In the genomic region with DNA sequence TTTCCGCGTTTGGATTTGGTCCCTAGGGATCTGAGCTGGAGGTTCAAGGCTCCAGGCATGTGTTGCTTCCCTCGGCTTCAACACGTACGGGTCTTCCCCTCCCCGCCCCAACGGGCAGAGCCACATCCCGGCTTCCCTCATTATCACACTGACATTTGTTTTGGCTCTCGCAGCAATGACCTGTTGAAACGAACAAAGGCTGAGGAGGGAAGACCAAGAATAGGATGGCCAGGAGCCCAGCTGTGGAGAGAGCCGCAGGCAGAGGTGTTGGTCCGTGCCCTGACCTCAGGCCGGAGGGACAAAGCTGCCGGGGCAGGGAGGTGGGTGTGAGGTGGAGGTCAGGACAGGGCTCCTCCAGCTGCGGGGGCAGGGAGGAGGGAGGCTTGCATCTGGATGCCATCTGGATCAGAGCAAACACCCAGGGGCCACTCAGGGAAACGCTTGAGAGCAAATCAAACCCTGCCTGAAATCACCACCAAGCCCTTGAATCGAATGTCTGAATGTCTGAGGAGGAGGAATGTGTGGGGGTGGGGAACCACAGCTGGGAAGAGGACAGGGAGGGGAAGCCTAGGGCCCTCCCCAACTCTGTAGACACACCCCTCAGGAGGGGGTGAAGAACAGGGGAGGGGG, we compare ENCODE assay signal across 9 mouse cellular contexts.
DNase-seq lines count a peak whose midpoint lies in the region; ATAC-seq lines count a peak whose summit lies in the region.
"Had no signal": no experiment of that assay in that cellular context is flagged by ENCODE, and none has a peak within 500 bp of the region (broad histone marks: within the 10 kb centered on the region; RNA-seq: fewer than 3 reads in every experiment).

No protein-coding gene starts in this region.

- peak; percentile 24 for DNase-seq in Muller cell, postnatal 12 days (ENCODE audit: inconsistent ontology term)
- no peak for DNase-seq in intestine, embryonic 14.5 days (ENCODE audit: low spot score)
- DNase-seq in liver, embryonic 13.5 days, result no peak
- no peak for DNase-seq in urinary bladder, postnatal 36 days (ENCODE audit: low spot score in 2 of 2)
- no peak for DNase-seq in T-cell, adult 2 months (ENCODE audit: low spot score)
- DNase-seq in ovary, postnatal 10 days (ENCODE audit: low spot score), result no peak

- 0 out of 2 replicates have a peak, but pooled peaks have one; percentile 64 for ATAC-seq in embryonic facial prominence, embryonic 12.5 days (ENCODE audit: insufficient number of reproducible peaks, insufficient read depth, low FRiP score, low TSS enrichment)
- no peak for ATAC-seq in intestine, embryonic 14.5 days (replicated peaks; ENCODE audit: low FRiP score, low TSS enrichment, low read depth)
- no peak; the same call in 1 of the 2 replicates for ATAC-seq in liver, embryonic 13.5 days (ENCODE audit: low read depth)
- 0 out of 2 replicates have a peak, but pooled peaks have one; percentile 17 for ATAC-seq in stomach, embryonic 16.5 days (ENCODE audit: insufficient read depth, low FRiP score)

- WGBS in embryonic facial prominence, embryonic 12.5 days, result 1% methylated on average over 17 of the region's 17 CpGs
- 15% methylated on average over 17 of the region's 17 CpGs for WGBS in intestine, embryonic 14.5 days
- 12% methylated on average over 17 of the region's 17 CpGs for WGBS in liver, embryonic 13.5 days (ENCODE audit: insufficient replicate concordance)
- 15% methylated on average over 17 of the region's 17 CpGs for WGBS in stomach, embryonic 16.5 days

- H3K27me3 ChIP-seq in embryonic facial prominence, embryonic 12.5 days, result no peaks in the 10 kb centered on the region
- no peaks in the 10 kb centered on the region for H3K27me3 ChIP-seq in intestine, embryonic 14.5 days (replicated peaks; ENCODE audit: control insufficient read depth, insufficient read depth, low read length)
- peaks cover 13% of the 10 kb centered on the region for H3K27me3 ChIP-seq in liver, embryonic 13.5 days
- H3K27me3 ChIP-seq in stomach, embryonic 16.5 days (ENCODE audit: control insufficient read depth, insufficient read depth, low read length), result no peaks in the 10 kb centered on the region

- peak overlapping the region; percentile 77 for H3K27ac ChIP-seq in embryonic facial prominence, embryonic 12.5 days
- H3K27ac ChIP-seq in intestine, embryonic 14.5 days (ENCODE audit: low read depth), result peak overlapping the region; percentile 7; the same call in 1 of the 2 replicates
- H3K27ac ChIP-seq in liver, embryonic 13.5 days, result no peak overlapping the region
- H3K27ac ChIP-seq in stomach, embryonic 16.5 days (ENCODE audit: low read length), result no peak overlapping the region

- no peak overlapping the region for H3K9ac ChIP-seq in embryonic facial prominence, embryonic 12.5 days
- no peak overlapping the region for H3K9ac ChIP-seq in intestine, embryonic 14.5 days (ENCODE audit: low read length)
- no peak overlapping the region for H3K9ac ChIP-seq in liver, embryonic 13.5 days
- 0 out of 2 replicates have a peak overlapping the region, but pooled peaks have one; percentile 41 for H3K9ac ChIP-seq in stomach, embryonic 16.5 days (ENCODE audit: low read length)

- H3K4me1 ChIP-seq in embryonic facial prominence, embryonic 12.5 days, result peaks cover 39% of the 10 kb centered on the region
- H3K4me1 ChIP-seq in intestine, embryonic 14.5 days (replicated peaks; ENCODE audit: control insufficient read depth, insufficient read depth, low read length), result peaks cover 12% of the 10 kb centered on the region
- H3K4me1 ChIP-seq in liver, embryonic 13.5 days (replicated peaks), result peaks cover 16% of the 10 kb centered on the region; the same call in 1 of the 2 replicates
- H3K4me1 ChIP-seq in stomach, embryonic 16.5 days (ENCODE audit: control insufficient read depth, insufficient read depth, low read length), result peaks cover 10% of the 10 kb centered on the region

- peak overlapping the region; percentile 26 for H3K4me2 ChIP-seq in embryonic facial prominence, embryonic 12.5 days (replicated peaks)
- no peak overlapping the region for H3K4me2 ChIP-seq in intestine, embryonic 14.5 days (ENCODE audit: low read length)
- 0 out of 2 replicates have a peak overlapping the region, but pooled peaks have one; percentile 9 for H3K4me2 ChIP-seq in liver, embryonic 13.5 days
- peak overlapping the region; percentile 2; the same call in 1 of the 2 replicates for H3K4me2 ChIP-seq in stomach, embryonic 16.5 days (ENCODE audit: low read depth, low read length)

- no peaks in the 10 kb centered on the region for H3K36me3 ChIP-seq in embryonic facial prominence, embryonic 12.5 days
- no peaks in the 10 kb centered on the region for H3K36me3 ChIP-seq in intestine, embryonic 14.5 days (ENCODE audit: control insufficient read depth, insufficient read depth, low read length)
- H3K36me3 ChIP-seq in liver, embryonic 13.5 days, result no peaks in the 10 kb centered on the region
- H3K36me3 ChIP-seq in stomach, embryonic 16.5 days (ENCODE audit: control insufficient read depth, insufficient read depth, low read length), result no peaks in the 10 kb centered on the region

- H3K4me3 ChIP-seq in embryonic facial prominence, embryonic 12.5 days, result no peak overlapping the region
- H3K4me3 ChIP-seq in intestine, embryonic 14.5 days (ENCODE audit: low read depth, low read length), result no peak overlapping the region
- no peak overlapping the region for H3K4me3 ChIP-seq in liver, embryonic 13.5 days (replicated peaks)
- no peak overlapping the region for H3K4me3 ChIP-seq in stomach, embryonic 16.5 days (replicated peaks; ENCODE audit: low read length)
- H3K4me3 ChIP-seq: myocyte had no signal

- no peaks in the 10 kb centered on the region for H3K9me3 ChIP-seq in embryonic facial prominence, embryonic 12.5 days
- H3K9me3 ChIP-seq in intestine, embryonic 14.5 days (ENCODE audit: control insufficient read depth, low read length), result no peaks in the 10 kb centered on the region
- no peaks in the 10 kb centered on the region for H3K9me3 ChIP-seq in liver, embryonic 13.5 days (replicated peaks)
- H3K9me3 ChIP-seq in stomach, embryonic 16.5 days (replicated peaks; ENCODE audit: control insufficient read depth, low read length), result no peaks in the 10 kb centered on the region

Comparison
In these comparisons a context has a peak if more than half of its experiments do, and no peak if none do; other contexts are left out.
1. ATAC-seq: peak in embryonic facial prominence, embryonic 12.5 days (single experiment) and stomach, embryonic 16.5 days (single experiment); none in intestine, embryonic 14.5 days (single experiment) and liver, embryonic 13.5 days (single experiment).
2. H3K27ac ChIP-seq: peak in embryonic facial prominence, embryonic 12.5 days (single experiment) and intestine, embryonic 14.5 days (single experiment); none in liver, embryonic 13.5 days (single experiment) and stomach, embryonic 16.5 days (single experiment).